Mouse (Mus musculus) heart, embryonic 16.5 days (tissue): Measurements from ENCODE around the gene Gm20388. TPM values are rescaled to one million over a fixed set of nuclear protein-coding genes. Genes with fewer than 3 reads are reported as not detected.

Experiments
- ATAC-seq: fragments of 200-750 bp; cut with Nextera tagmentation; replicated peaks from 2 replicates; pipeline ENCODE4 v1.8.0; 2017; ENCODE audit warnings: moderate number of reproducible peaks; ENCODE audit not compliant: insufficient read depth, low FRiP score; ENCODE audit errors: extremely low read depth
- H3K27ac ChIP-seq: fragments of 300-500 bp; sonication (generic); 2 replicates; pipeline ENCODE4 v1.5.1; 2014; ENCODE audit warnings: mild to moderate bottlenecking, low read length, control low read depth, moderate library complexity
- H3K27me3 ChIP-seq: fragments of 300-500 bp; sonication (generic); 2 replicates; pipeline ENCODE4 v1.6.1; 2014; ENCODE audit warnings: low read length, mixed read lengths; ENCODE audit not compliant: control insufficient read depth, insufficient read depth
- H3K36me3 ChIP-seq: fragments of 300-500 bp; sonication (generic); 2 replicates; pipeline ENCODE4 v1.6.1; 2014; ENCODE audit not compliant: control insufficient read depth, insufficient read depth
- H3K4me1 ChIP-seq: fragments of 300-500 bp; sonication (generic); 2 replicates; pipeline ENCODE4 v1.6.1; 2014; ENCODE audit warnings: low read length, mixed read lengths; ENCODE audit not compliant: control insufficient read depth, insufficient read depth
- H3K4me2 ChIP-seq: fragments of 300-500 bp; sonication (generic); 2 replicates; pipeline ENCODE4 v1.6.1; 2014; ENCODE audit warnings: low read depth, mild to moderate bottlenecking, control low read depth, low read length
- H3K4me3 ChIP-seq: fragments of 300-500 bp; sonication (generic); 2 replicates; pipeline ENCODE4 v1.5.1; 2014; ENCODE audit warnings: mild to moderate bottlenecking, control low read depth, low read length
- H3K9ac ChIP-seq: fragments of 300-500 bp; sonication (generic); 2 replicates; pipeline ENCODE4 v1.6.1; 2014; ENCODE audit warnings: low read length, control low read depth
- H3K9me3 ChIP-seq: fragments of 300-500 bp; sonication (generic); replicated peaks from 2 replicates; pipeline ENCODE4 v1.6.1; 2016; ENCODE audit warnings: low read length; ENCODE audit not compliant: control insufficient read depth
- WGBS: fragments of 180-500 bp; shearing (Covaris S2); extraction: QIAGEN DNeasy Blood & Tissue Kit; methylation state at CpG from one replicate; pipeline ENCODE4 v1.1.7; 2014; 5-methylcytosine and 5-hydroxymethylcytosine counted together
- polyA plus RNA-seq: library from polyadenylated mRNA; unstranded; fragments of >200 nt; fragmentation: Nextera tagmentation; extraction: Ambion mirVana; gene quantifications from 2 replicates; pipeline ENCODE4 v1.2.1, GENCODE M21; 2015

The Gm20388 gene
- polyA plus RNA-seq, 1 experiment from 2014 or later: 4.5 TPM

- peaks cover 2% of the 10 kb centered on the region; the same call in 1 of the 2 replicates for H3K4me1 ChIP-seq
- peaks cover 5% of the 10 kb centered on the region; the same call in 1 of the 2 replicates for H3K27me3 ChIP-seq
- 74% methylated on average over 18 of the region's 18 CpGs for WGBS
- ATAC-seq: no peak
- H3K36me3 ChIP-seq: no peaks in the 10 kb centered on the region
- H3K4me2 ChIP-seq: no peak overlapping the region
- H3K4me3 ChIP-seq: no peak overlapping the region
- no peak overlapping the region for H3K27ac ChIP-seq
- H3K9ac ChIP-seq: no peak overlapping the region
- no peaks in the 10 kb centered on the region for H3K9me3 ChIP-seq
Measured at GRCm38 (mm10) chr8:121227756-121228155, 1317.1 kb downstream of the Gm20388 start.

- ATAC-seq: no peak
- Histone ChIP-seq H3K9ac (no peak overlapping the region), H3K9me3 (no peaks in the 10 kb centered on the region), H3K4me1 (peaks cover 2% of the 10 kb centered on the region; the same call in 1 of the 2 replicates), H3K27ac (no peak overlapping the region), H3K4me2 (no peak overlapping the region), H3K4me3 (no peak overlapping the region), H3K27me3 (peaks cover 2% of the 10 kb centered on the region; the same call in 1 of the 2 replicates), H3K36me3 (no peaks in the 10 kb centered on the region)
- WGBS: 61% methylated on average over 3 of the region's 3 CpGs
Measured at GRCm38 (mm10) chr8:121228892-121229291, 1318.3 kb downstream of the Gm20388 start.

- Histone ChIP-seq H3K27me3 (0 out of 2 replicates have a peak, but pooled peaks cover 2% of the 10 kb centered on the region), H3K36me3 (no peaks in the 10 kb centered on the region), H3K4me2 (no peak overlapping the region), H3K27ac (no peak overlapping the region), H3K4me3 (no peak overlapping the region), H3K9me3 (no peaks in the 10 kb centered on the region), H3K4me1 (peaks cover 2% of the 10 kb centered on the region; the same call in 1 of the 2 replicates), H3K9ac (no peak overlapping the region)
- no peak for ATAC-seq
- 27% methylated on average over 7 of the region's 7 CpGs for WGBS
Measured at GRCm38 (mm10) chr8:121229550-121229949, 1318.9 kb downstream of the Gm20388 start.

DNA sequence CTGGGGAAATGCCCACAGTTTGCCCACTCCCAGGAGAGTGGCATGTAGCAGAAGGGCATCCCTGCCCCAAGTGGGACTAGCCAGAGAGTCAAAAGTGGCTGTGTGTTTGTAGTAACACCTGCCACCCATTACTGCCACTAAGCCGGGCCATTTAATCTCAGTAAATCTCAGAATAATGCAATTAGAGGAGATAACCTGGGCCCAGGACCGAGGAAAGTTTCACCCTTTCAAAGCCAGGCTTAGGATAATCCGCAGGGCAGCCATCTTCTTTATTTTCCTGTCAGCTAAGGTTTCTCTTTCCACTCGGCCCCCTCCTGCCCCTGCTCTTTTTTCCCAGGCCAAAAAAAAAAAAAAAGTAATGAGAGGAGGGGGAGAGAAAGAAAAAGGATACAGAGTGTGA is 1322.6 kb downstream of the Gm20388 start:
- no peak overlapping the region for H3K4me3 ChIP-seq
- no peak overlapping the region for H3K27ac ChIP-seq
- H3K4me2 ChIP-seq: no peak overlapping the region
- H3K36me3 ChIP-seq: no peaks in the 10 kb centered on the region
- peaks cover 2% of the 10 kb centered on the region; the same call in 1 of the 2 replicates for H3K4me1 ChIP-seq
- peaks cover 3% of the 10 kb centered on the region; the same call in 1 of the 2 replicates for H3K9me3 ChIP-seq
- no peak for ATAC-seq
- 46% methylated on average over 4 of the region's 4 CpGs for WGBS
- H3K27me3 ChIP-seq: no peaks in the 10 kb centered on the region
- H3K9ac ChIP-seq: no peak overlapping the region

DNA sequence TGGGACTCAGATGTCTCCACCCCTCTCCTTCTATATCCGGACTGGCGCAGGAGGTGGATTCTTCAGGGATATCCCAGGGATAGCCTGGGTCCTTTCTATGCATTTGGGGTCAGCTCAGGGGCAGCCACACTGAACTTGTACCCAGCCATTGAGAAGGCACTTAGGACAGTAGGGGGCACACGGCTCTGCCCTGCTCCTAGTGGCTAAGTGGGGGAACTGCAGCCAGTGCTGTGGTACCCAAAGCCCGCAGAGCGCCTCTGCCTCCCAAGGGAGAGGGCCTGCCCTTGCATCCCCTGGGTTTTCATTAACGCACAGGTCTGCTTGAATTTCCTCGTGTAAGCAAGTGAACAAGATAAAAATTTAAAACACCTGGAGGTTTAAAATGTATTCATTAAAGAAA is 1324.3 kb downstream of the Gm20388 start:
- no peak overlapping the region for H3K4me3 ChIP-seq
- H3K27me3 ChIP-seq: no peaks in the 10 kb centered on the region
- peaks cover 3% of the 10 kb centered on the region; the same call in 1 of the 2 replicates for H3K9me3 ChIP-seq
- 73% methylated on average over 7 of the region's 7 CpGs for WGBS
- H3K9ac ChIP-seq: no peak overlapping the region
- H3K4me2 ChIP-seq: no peak overlapping the region
- H3K4me1 ChIP-seq: no peaks in the 10 kb centered on the region; the same call in 1 of the 2 replicates
- H3K36me3 ChIP-seq: no peaks in the 10 kb centered on the region
- no peak for ATAC-seq
- H3K27ac ChIP-seq: no peak overlapping the region

DNA sequence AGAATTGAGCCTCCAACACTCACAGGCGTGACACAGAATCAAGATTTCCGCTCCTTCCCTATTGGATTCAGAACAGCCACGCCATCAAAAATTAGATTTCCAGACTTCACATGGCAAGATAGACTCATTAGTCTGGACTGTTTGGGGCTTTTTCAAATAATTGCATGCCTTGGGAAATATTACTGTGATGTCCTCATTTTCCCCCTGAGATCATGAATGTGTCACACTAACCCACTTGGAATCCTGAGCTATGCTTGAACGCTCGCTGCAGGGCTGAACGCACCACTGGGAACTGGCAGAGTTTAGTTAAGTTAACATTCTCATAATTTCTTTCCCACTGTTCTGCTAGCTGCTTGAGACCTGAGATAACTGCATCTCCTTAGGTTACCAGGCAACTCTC is 1329.0 kb downstream of the Gm20388 start:
- no peaks in the 10 kb centered on the region for H3K27me3 ChIP-seq
- WGBS: 84% methylated on average over 6 of the region's 6 CpGs
- H3K27ac ChIP-seq: no peak overlapping the region
- peaks cover 10% of the 10 kb centered on the region for H3K4me1 ChIP-seq
- peaks cover 3% of the 10 kb centered on the region; the same call in 1 of the 2 replicates for H3K9me3 ChIP-seq
- no peaks in the 10 kb centered on the region for H3K36me3 ChIP-seq
- H3K4me2 ChIP-seq: no peak overlapping the region
- H3K9ac ChIP-seq: no peak overlapping the region
- ATAC-seq: no peak
- no peak overlapping the region for H3K4me3 ChIP-seq

DNA sequence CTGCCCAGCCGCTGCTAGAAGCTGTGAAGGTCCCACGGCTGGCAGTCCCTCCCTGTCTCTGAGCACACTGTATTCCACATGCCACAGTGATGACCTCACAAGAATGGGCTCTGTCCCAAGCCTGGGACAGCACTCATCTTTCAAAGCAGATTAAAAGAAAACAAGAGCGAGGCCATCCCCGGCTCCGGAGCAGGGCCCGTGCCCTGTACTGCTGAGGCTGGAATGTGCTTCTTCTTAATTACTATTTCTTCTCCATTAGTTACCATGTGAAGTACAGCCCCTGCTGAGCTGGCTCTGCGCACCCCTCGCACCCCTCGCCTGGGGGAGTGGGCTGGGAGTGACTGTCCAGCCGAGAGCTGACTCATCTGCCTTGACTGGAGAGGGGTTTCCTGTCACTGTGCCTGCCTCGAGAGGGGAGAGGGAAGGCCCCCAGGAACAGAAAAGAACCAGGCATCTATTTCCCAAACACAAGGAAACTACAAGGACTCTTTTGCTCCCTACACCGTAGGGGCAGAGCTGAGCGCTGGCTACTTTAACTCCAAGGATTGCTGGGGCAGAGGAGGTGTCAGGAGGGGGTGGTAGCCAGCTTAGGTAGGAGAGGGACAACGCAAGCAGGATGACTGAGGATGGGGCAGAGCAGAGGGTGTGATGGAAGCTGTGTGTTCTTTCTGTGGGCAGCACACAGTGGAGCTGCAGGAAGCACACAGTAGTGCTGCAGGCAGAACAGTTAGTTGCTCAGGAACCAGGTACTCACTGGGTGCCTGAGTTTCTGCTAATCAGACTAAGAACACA is 1331.3 kb downstream of the Gm20388 start:
- ATAC-seq: peak; percentile 83
- H3K36me3 ChIP-seq: no peaks in the 10 kb centered on the region
- H3K9me3 ChIP-seq: no peaks in the 10 kb centered on the region
- peak overlapping the region; percentile 44; the same call in 1 of the 2 replicates for H3K4me2 ChIP-seq
- H3K9ac ChIP-seq: peak overlapping the region; percentile 34
- H3K4me3 ChIP-seq: no peak overlapping the region
- no peak overlapping the region for H3K27ac ChIP-seq
- peaks cover 10% of the 10 kb centered on the region for H3K4me1 ChIP-seq
- H3K27me3 ChIP-seq: no peaks in the 10 kb centered on the region; the same call in 1 of the 2 replicates
- 10% methylated on average over 14 of the region's 14 CpGs for WGBS

GRCm38 (mm10) chr8:121242671-121243070 is 1332.0 kb downstream of the Gm20388 start:
- no peak overlapping the region for H3K4me3 ChIP-seq
- no peak for ATAC-seq
- no peak overlapping the region for H3K4me2 ChIP-seq
- H3K9ac ChIP-seq: no peak overlapping the region
- H3K36me3 ChIP-seq: no peaks in the 10 kb centered on the region
- peaks cover 10% of the 10 kb centered on the region for H3K4me1 ChIP-seq
- no peak overlapping the region for H3K27ac ChIP-seq
- no peaks in the 10 kb centered on the region for H3K9me3 ChIP-seq
- no peaks in the 10 kb centered on the region; the same call in 1 of the 2 replicates for H3K27me3 ChIP-seq
- 41% methylated on average over 13 of the region's 13 CpGs for WGBS

- H3K27ac ChIP-seq: no peak overlapping the region
- H3K9me3 ChIP-seq: no peaks in the 10 kb centered on the region
- H3K9ac ChIP-seq: no peak overlapping the region
- WGBS: 51% methylated on average over 7 of the region's 7 CpGs
- H3K4me2 ChIP-seq: no peak overlapping the region
- H3K36me3 ChIP-seq: no peaks in the 10 kb centered on the region
- H3K27me3 ChIP-seq: peaks cover 22% of the 10 kb centered on the region
- no peak overlapping the region for H3K4me3 ChIP-seq
- no peaks in the 10 kb centered on the region for H3K4me1 ChIP-seq
- 0 out of 2 replicates have a peak, but pooled peaks have one; percentile 32 for ATAC-seq
Measured at GRCm38 (mm10) chr8:121248823-121249222, 1338.2 kb downstream of the Gm20388 start.
